Comparison of ENCODE assay signal across 10 mouse cellular contexts in the genomic region with DNA sequence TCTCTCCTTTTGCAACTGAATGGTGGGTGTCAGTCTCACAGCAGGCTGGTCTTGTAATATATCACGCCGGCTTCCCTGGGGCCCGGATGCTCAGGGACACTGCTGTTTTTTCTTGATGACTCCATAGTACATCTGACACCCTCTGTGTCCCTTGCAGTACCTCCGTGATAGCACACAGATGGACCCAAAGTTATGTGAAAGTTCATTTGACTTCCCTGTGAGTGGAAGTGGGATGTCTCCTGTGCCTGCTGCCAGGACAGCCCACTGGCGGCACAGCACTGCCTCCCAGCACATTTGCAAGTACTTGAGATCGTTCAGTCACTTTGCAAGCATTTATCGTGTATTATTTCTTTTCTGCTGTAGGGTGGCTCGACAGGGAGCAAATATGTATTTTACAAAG.
A peak's percentile ranks its signal among the peaks of the same experiment; 100 is the strongest.
DNase-seq lines count a peak whose midpoint lies in the region; ATAC-seq and TF ChIP-seq lines count a peak whose summit lies in the region.
"Had no signal": no experiment of that assay in that cellular context is flagged by ENCODE, and none has a peak within 500 bp of the region (broad histone marks: within the 10 kb centered on the region; RNA-seq: fewer than 3 reads in every experiment).

No protein-coding gene starts in this region.

- intact Hi-C loops in heart, postnatal 25 days (cut with DNase I) = no loop called here

- TF ChIP-seq POLR2A in small intestine, adult 2 months (IDR thresholded peaks at IDR 0.05; ENCODE audit: low read depth, low read length) = no peak

- H3K27me3 ChIP-seq in heart, embryonic 12.5 days (replicated peaks) = no peaks in the 10 kb centered on the region
- H3K27me3 ChIP-seq in lung, embryonic 16.5 days (ENCODE audit: control insufficient read depth, insufficient read depth, low read depth, low read length) = no peaks in the 10 kb centered on the region
- H3K27me3 ChIP-seq in heart, embryonic 16.5 days (ENCODE audit: control insufficient read depth, insufficient read depth, low read length) = no peaks in the 10 kb centered on the region
- no peaks in the 10 kb centered on the region for H3K27me3 ChIP-seq in small intestine, adult 2 months (ENCODE audit: control insufficient read depth, insufficient read depth, low read length)

- no peaks in the 10 kb centered on the region for H3K9me3 ChIP-seq in heart, embryonic 12.5 days (replicated peaks)
- no peaks in the 10 kb centered on the region for H3K9me3 ChIP-seq in lung, embryonic 16.5 days (ENCODE audit: control insufficient read depth, low read length)
- H3K9me3 ChIP-seq in heart, embryonic 16.5 days (replicated peaks; ENCODE audit: control insufficient read depth, low read length) = no peaks in the 10 kb centered on the region

- H3K36me3 ChIP-seq in heart, embryonic 12.5 days = peaks cover 26% of the 10 kb centered on the region
- H3K36me3 ChIP-seq in lung, embryonic 16.5 days (ENCODE audit: control insufficient read depth, insufficient read depth, low read length) = peaks cover 17% of the 10 kb centered on the region
- H3K36me3 ChIP-seq in heart, embryonic 16.5 days (ENCODE audit: control insufficient read depth, insufficient read depth) = peaks cover 11% of the 10 kb centered on the region
- H3K36me3 ChIP-seq in small intestine, adult 2 months (ENCODE audit: control insufficient read depth, insufficient read depth, low read length) = peaks cover 18% of the 10 kb centered on the region

- no peak for DNase-seq in heart, postnatal 25 days (ENCODE audit: low spot score)
- no peak for DNase-seq in lung, postnatal 4 days
- no peak for DNase-seq in layer of hippocampus, adult 18-20 months (ENCODE audit: low spot score in 2 of 2)
- DNase-seq in frontal cortex, adult 2 months (ENCODE audit: extremely low spot score in 1 of 2, low spot score in 1 of 2) = no peak
- DNase-seq: adrenal gland, adult 2 months; cerebellum, postnatal 36 days had no signal

- H3K9ac ChIP-seq in heart, embryonic 12.5 days = peak overlapping the region; percentile 32; the same call in 1 of the 2 replicates
- H3K9ac ChIP-seq in lung, embryonic 16.5 days (ENCODE audit: low read length) = peak overlapping the region; percentile 55
- peak overlapping the region; percentile 41 for H3K9ac ChIP-seq in heart, embryonic 16.5 days (ENCODE audit: low read length)

- ATAC-seq in heart, embryonic 12.5 days (ENCODE audit: insufficient number of reproducible peaks, low FRiP score) = no peak
- no peak for ATAC-seq in lung, embryonic 16.5 days (ENCODE audit: low read depth)
- ATAC-seq in heart, embryonic 16.5 days (replicated peaks; ENCODE audit: extremely low read depth, insufficient read depth, low FRiP score) = no peak

- no peak overlapping the region for H3K4me3 ChIP-seq in heart, embryonic 12.5 days
- peak overlapping the region; percentile 32 for H3K4me3 ChIP-seq in lung, embryonic 16.5 days (ENCODE audit: low read length)
- peak overlapping the region; percentile 34 for H3K4me3 ChIP-seq in heart, embryonic 16.5 days (ENCODE audit: low read length)
- peak overlapping the region; percentile 19; the same call in 1 of the 2 replicates for H3K4me3 ChIP-seq in small intestine, adult 2 months (ENCODE audit: low read depth, low read length)

- WGBS in heart, embryonic 12.5 days = 42% methylated on average over 8 of the region's 8 CpGs
- 20% methylated on average over 8 of the region's 8 CpGs for WGBS in lung, embryonic 16.5 days
- 39% methylated on average over 8 of the region's 8 CpGs for WGBS in heart, embryonic 16.5 days
- WGBS in small intestine, adult 2 months = 55% methylated on average over 8 of the region's 8 CpGs

- H3K27ac ChIP-seq in heart, embryonic 12.5 days (ENCODE audit: poor library complexity, severe bottlenecking) = no peak overlapping the region; the same call in 1 of the 2 replicates
- peak overlapping the region; percentile 94 for H3K27ac ChIP-seq in lung, embryonic 16.5 days (ENCODE audit: low read length)
- H3K27ac ChIP-seq in heart, embryonic 16.5 days (ENCODE audit: low read length) = peak overlapping the region; percentile 87
- no peak overlapping the region for H3K27ac ChIP-seq in small intestine, adult 2 months (ENCODE audit: insufficient read depth, low read depth, low read length)

- no peak for TF ChIP-seq CTCF in small intestine, adult 2 months (IDR thresholded peaks at IDR 0.05; ENCODE audit: extremely low read depth, insufficient read length, insufficient replicate concordance, low read depth, low read length)

- H3K4me1 ChIP-seq in heart, embryonic 12.5 days (replicated peaks) = peaks cover 65% of the 10 kb centered on the region
- peaks cover 58% of the 10 kb centered on the region for H3K4me1 ChIP-seq in lung, embryonic 16.5 days (replicated peaks; ENCODE audit: control insufficient read depth, insufficient read depth, low read length)
- H3K4me1 ChIP-seq in heart, embryonic 16.5 days (ENCODE audit: control insufficient read depth, insufficient read depth, low read length) = peaks cover 71% of the 10 kb centered on the region
- peaks cover 12% of the 10 kb centered on the region for H3K4me1 ChIP-seq in small intestine, adult 2 months (ENCODE audit: control insufficient read depth, insufficient read depth, insufficient read length, low read length)

- H3K4me2 ChIP-seq in heart, embryonic 12.5 days = peak overlapping the region; percentile 27
- peak overlapping the region; percentile 51 for H3K4me2 ChIP-seq in lung, embryonic 16.5 days (ENCODE audit: low read depth, low read length)
- peak overlapping the region; percentile 54 for H3K4me2 ChIP-seq in heart, embryonic 16.5 days (ENCODE audit: low read depth, low read length)

Comparison
In these comparisons a context has a peak if more than half of its experiments do, and no peak if none do; other contexts are left out.
1. H3K27ac ChIP-seq: peak in lung, embryonic 16.5 days (single experiment) and heart, embryonic 16.5 days (single experiment); none in heart, embryonic 12.5 days (single experiment) and small intestine, adult 2 months (single experiment).
2. Peak in every context shown above with its lines, with median percentiles within 50 percentile points of each other: H3K4me2 ChIP-seq and H3K9ac ChIP-seq.